Mouse (Mus musculus): Measurements from ENCODE around the gene 4931422A03Rik. TPM values are rescaled to one million over a fixed set of nuclear protein-coding genes. Genes with fewer than 3 reads are reported as not detected.

The 4931422A03Rik gene
- polyA plus RNA-seq, 1 experiment from 2014 or later, result 2.0 TPM

GRCm38 (mm10) chr2:103935691-103936435, 92.3 kb downstream of the 4931422A03Rik start:
- Histone ChIP-seq H3K27ac (replicated peaks in 1 of 2; ENCODE audit: control insufficient read depth in 1 of 2, insufficient read depth in 1 of 2, low read depth in 2 of 2, low read length in 2 of 2) (no peak overlapping the region), H3K4me3 (ENCODE audit: control insufficient read depth in 1 of 2, insufficient read depth in 1 of 2, low read depth in 1 of 2, low read length in 2 of 2) (no peak overlapping the region), H3K36me3 (ENCODE audit: control insufficient read depth, insufficient read depth, low read length) (no peaks in the 10 kb centered on the region), H3K4me2 (ENCODE audit: low read length) (0 out of 2 replicates have a peak overlapping the region, but pooled peaks have one; percentile 1), H3K27me3 (ENCODE audit: control insufficient read depth, insufficient read depth, low read length) (no peaks in the 10 kb centered on the region), H3K9me3 (ENCODE audit: control insufficient read depth, low read length) (no peaks in the 10 kb centered on the region), H3K9ac (ENCODE audit: low read length) (no peak overlapping the region), H3K4me1 (ENCODE audit: control insufficient read depth in 2 of 2, insufficient read depth in 2 of 2, low read length in 2 of 2) (peaks cover 2 to 5% of the 10 kb centered on the region in 2 experiments; a peak in 2 of 4 replicates)
- WGBS, result 48% methylated on average over 10 of the region's 10 CpGs
- no peak for ATAC-seq (ENCODE audit: insufficient number of reproducible peaks, insufficient read depth, low FRiP score, low read depth)

DNA sequence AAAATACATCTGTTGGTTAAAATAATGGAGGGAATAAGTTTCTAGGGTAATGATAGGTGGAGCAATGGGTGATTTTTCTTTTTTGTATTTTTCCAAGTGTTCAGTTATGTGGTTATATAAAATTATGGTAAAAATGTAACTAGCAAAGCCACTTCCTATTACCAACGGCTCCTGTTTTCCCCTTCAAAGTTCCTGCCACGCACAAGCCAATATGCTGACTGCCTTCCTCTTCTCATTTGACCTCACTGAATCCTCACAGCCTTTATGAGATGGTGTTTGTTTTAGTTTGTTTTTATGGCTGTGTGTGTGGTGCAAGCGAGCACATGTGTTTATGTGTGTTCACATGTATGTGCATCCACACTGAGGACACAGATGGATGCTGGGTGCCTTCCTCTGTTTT, 93.5 kb downstream of the 4931422A03Rik start:
- no peaks in the 10 kb centered on the region for H3K9me3 ChIP-seq (ENCODE audit: control insufficient read depth, low read length)
- no peak overlapping the region for H3K27ac ChIP-seq (replicated peaks in 1 of 2; ENCODE audit: control insufficient read depth in 1 of 2, insufficient read depth in 1 of 2, low read depth in 2 of 2, low read length in 2 of 2)
- no peak for ATAC-seq (ENCODE audit: insufficient number of reproducible peaks, insufficient read depth, low FRiP score, low read depth)
- H3K4me3 ChIP-seq (ENCODE audit: control insufficient read depth in 1 of 2, insufficient read depth in 1 of 2, low read depth in 1 of 2, low read length in 2 of 2), result no peak overlapping the region
- 73% methylated on average over 3 of the region's 3 CpGs for WGBS
- no peaks in the 10 kb centered on the region for H3K27me3 ChIP-seq (ENCODE audit: control insufficient read depth, insufficient read depth, low read length)
- peaks cover 2 to 5% of the 10 kb centered on the region in 2 experiments; a peak in 2 of 4 replicates for H3K4me1 ChIP-seq (ENCODE audit: control insufficient read depth in 2 of 2, insufficient read depth in 2 of 2, low read length in 2 of 2)
- H3K36me3 ChIP-seq (ENCODE audit: control insufficient read depth, insufficient read depth, low read length), result no peaks in the 10 kb centered on the region
- no peak overlapping the region for H3K4me2 ChIP-seq (ENCODE audit: low read length)
- no peak overlapping the region for H3K9ac ChIP-seq (ENCODE audit: low read length)

DNA sequence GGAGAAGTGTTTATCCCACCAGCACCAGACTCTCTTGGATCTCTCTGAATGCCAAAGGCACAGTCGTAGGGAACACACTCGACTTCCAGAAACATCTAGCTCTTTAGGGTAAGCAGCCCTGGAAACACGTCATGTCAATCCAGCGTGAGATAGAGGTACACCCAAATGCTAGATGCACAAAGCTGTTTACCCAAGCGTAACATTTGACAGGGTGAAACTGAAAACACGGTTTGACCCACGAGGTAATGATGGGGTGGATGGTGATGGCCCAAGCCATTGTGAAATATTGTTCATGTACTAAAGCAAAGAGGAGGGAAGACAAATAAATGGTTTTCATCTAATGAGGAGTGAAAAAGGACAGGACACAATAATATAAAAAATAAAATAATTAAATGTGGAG, 93.9 kb downstream of the 4931422A03Rik start:
- Histone ChIP-seq H3K4me1 (ENCODE audit: control insufficient read depth in 2 of 2, insufficient read depth in 2 of 2, low read length in 2 of 2) (peaks cover 2 to 5% of the 10 kb centered on the region in 2 experiments; a peak in 2 of 4 replicates), H3K9me3 (ENCODE audit: control insufficient read depth, low read length) (no peaks in the 10 kb centered on the region), H3K4me2 (ENCODE audit: low read length) (no peak overlapping the region), H3K4me3 (ENCODE audit: control insufficient read depth in 1 of 2, insufficient read depth in 1 of 2, low read depth in 1 of 2, low read length in 2 of 2) (no peak overlapping the region), H3K9ac (ENCODE audit: low read length) (no peak overlapping the region), H3K27ac (replicated peaks in 1 of 2; ENCODE audit: control insufficient read depth in 1 of 2, insufficient read depth in 1 of 2, low read depth in 2 of 2, low read length in 2 of 2) (no peak overlapping the region), H3K27me3 (ENCODE audit: control insufficient read depth, insufficient read depth, low read length) (no peaks in the 10 kb centered on the region), H3K36me3 (ENCODE audit: control insufficient read depth, insufficient read depth, low read length) (no peaks in the 10 kb centered on the region)
- 74% methylated on average over 7 of the region's 7 CpGs for WGBS
- no peak for ATAC-seq (ENCODE audit: insufficient number of reproducible peaks, insufficient read depth, low FRiP score, low read depth)

- H3K27ac ChIP-seq (replicated peaks in 1 of 2; ENCODE audit: control insufficient read depth in 1 of 2, insufficient read depth in 1 of 2, low read depth in 2 of 2, low read length in 2 of 2), result no peak overlapping the region
- no peak overlapping the region for H3K4me2 ChIP-seq (ENCODE audit: low read length)
- H3K4me3 ChIP-seq (ENCODE audit: control insufficient read depth in 1 of 2, insufficient read depth in 1 of 2, low read depth in 1 of 2, low read length in 2 of 2), result no peak overlapping the region
- H3K4me1 ChIP-seq (ENCODE audit: control insufficient read depth in 2 of 2, insufficient read depth in 2 of 2, low read length in 2 of 2), result peaks cover 2 to 5% of the 10 kb centered on the region in 2 experiments; a peak in 2 of 4 replicates
- no peak overlapping the region for H3K9ac ChIP-seq (ENCODE audit: low read length)
- H3K27me3 ChIP-seq (ENCODE audit: control insufficient read depth, insufficient read depth, low read length), result no peaks in the 10 kb centered on the region
- no peaks in the 10 kb centered on the region for H3K36me3 ChIP-seq (ENCODE audit: control insufficient read depth, insufficient read depth, low read length)
- ATAC-seq (ENCODE audit: insufficient number of reproducible peaks, insufficient read depth, low FRiP score, low read depth), result no peak
- H3K9me3 ChIP-seq (ENCODE audit: control insufficient read depth, low read length), result no peaks in the 10 kb centered on the region
- WGBS, result 76% methylated on average over 9 of the region's 9 CpGs
Observed at GRCm38 (mm10) chr2:103932480-103932879, 95.7 kb downstream of the 4931422A03Rik start.

DNA sequence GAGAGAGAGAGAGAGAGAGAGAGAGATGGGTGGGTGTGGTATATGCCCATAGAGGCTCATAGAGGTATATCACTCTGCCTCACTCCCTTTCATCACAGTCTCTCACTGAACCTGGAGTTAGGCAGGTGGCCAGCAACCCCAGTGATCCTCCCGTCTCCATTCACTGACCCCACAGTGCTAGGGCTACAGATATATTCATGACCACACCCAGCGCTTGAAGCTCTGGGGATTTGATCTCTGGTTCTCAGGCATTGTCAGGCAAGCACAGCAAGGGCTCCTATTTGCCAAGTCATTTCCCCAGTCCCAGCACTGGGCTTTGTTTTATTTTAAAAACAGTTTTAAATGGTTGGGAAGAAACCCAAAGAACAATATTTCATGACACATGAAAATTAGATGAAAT, 96.1 kb downstream of the 4931422A03Rik start:
- H3K27me3 ChIP-seq (ENCODE audit: control insufficient read depth, insufficient read depth, low read length), result no peaks in the 10 kb centered on the region
- no peak overlapping the region for H3K4me3 ChIP-seq (ENCODE audit: control insufficient read depth in 1 of 2, insufficient read depth in 1 of 2, low read depth in 1 of 2, low read length in 2 of 2)
- H3K9ac ChIP-seq (ENCODE audit: low read length), result no peak overlapping the region
- no peak overlapping the region for H3K4me2 ChIP-seq (ENCODE audit: low read length)
- peaks cover 2 to 5% of the 10 kb centered on the region in 2 experiments; a peak in 2 of 4 replicates for H3K4me1 ChIP-seq (ENCODE audit: control insufficient read depth in 2 of 2, insufficient read depth in 2 of 2, low read length in 2 of 2)
- WGBS, result 59% methylated on average over 2 of the region's 2 CpGs
- H3K36me3 ChIP-seq (ENCODE audit: control insufficient read depth, insufficient read depth, low read length), result no peaks in the 10 kb centered on the region
- no peaks in the 10 kb centered on the region for H3K9me3 ChIP-seq (ENCODE audit: control insufficient read depth, low read length)
- ATAC-seq (ENCODE audit: insufficient number of reproducible peaks, insufficient read depth, low FRiP score, low read depth), result no peak
- H3K27ac ChIP-seq (replicated peaks in 1 of 2; ENCODE audit: control insufficient read depth in 1 of 2, insufficient read depth in 1 of 2, low read depth in 2 of 2, low read length in 2 of 2), result no peak overlapping the region

DNA sequence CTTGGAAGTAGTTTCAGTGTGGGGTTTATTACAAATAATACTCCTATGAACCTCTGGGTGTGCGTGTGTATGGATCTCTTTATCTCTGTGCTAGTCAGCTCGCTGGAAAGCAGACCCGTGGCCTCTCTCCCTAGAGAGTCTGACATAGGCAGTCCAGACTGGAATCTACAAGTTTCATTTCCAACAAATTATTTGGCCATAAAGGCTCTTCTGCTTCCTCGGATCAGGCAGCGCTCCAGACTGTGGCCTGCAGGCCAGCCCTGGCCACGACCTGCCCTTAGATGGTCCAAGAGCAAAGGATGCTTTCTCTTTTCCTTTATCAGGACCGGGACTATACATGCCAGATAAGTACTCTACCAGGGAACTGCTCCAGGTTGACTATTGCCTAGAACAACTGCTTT, 96.7 kb downstream of the 4931422A03Rik start:
- H3K9ac ChIP-seq (ENCODE audit: low read length), result no peak overlapping the region
- H3K4me2 ChIP-seq (ENCODE audit: low read length), result no peak overlapping the region
- H3K9me3 ChIP-seq (ENCODE audit: control insufficient read depth, low read length), result no peaks in the 10 kb centered on the region
- WGBS, result 44% methylated on average over 7 of the region's 7 CpGs
- no peak overlapping the region for H3K27ac ChIP-seq (replicated peaks in 1 of 2; ENCODE audit: control insufficient read depth in 1 of 2, insufficient read depth in 1 of 2, low read depth in 2 of 2, low read length in 2 of 2)
- no peak overlapping the region for H3K4me3 ChIP-seq (ENCODE audit: control insufficient read depth in 1 of 2, insufficient read depth in 1 of 2, low read depth in 1 of 2, low read length in 2 of 2)
- no peak for ATAC-seq (ENCODE audit: insufficient number of reproducible peaks, insufficient read depth, low FRiP score, low read depth)
- H3K4me1 ChIP-seq (ENCODE audit: control insufficient read depth in 2 of 2, insufficient read depth in 2 of 2, low read length in 2 of 2), result peaks cover 0 to 3% of the 10 kb centered on the region in 2 experiments; a peak in 1 of 4 replicates
- no peaks in the 10 kb centered on the region for H3K27me3 ChIP-seq (ENCODE audit: control insufficient read depth, insufficient read depth, low read length)
- H3K36me3 ChIP-seq (ENCODE audit: control insufficient read depth, insufficient read depth, low read length), result no peaks in the 10 kb centered on the region

GRCm38 (mm10) chr2:103930306-103931019, 97.7 kb downstream of the 4931422A03Rik start:
- Histone ChIP-seq H3K27me3 (ENCODE audit: control insufficient read depth, insufficient read depth, low read length) (no peaks in the 10 kb centered on the region), H3K4me1 (ENCODE audit: control insufficient read depth in 2 of 2, insufficient read depth in 2 of 2, low read length in 2 of 2) (no peaks in the 10 kb centered on the region), H3K4me3 (ENCODE audit: control insufficient read depth in 1 of 2, insufficient read depth in 1 of 2, low read depth in 1 of 2, low read length in 2 of 2) (no peak overlapping the region), H3K9ac (ENCODE audit: low read length) (no peak overlapping the region), H3K36me3 (ENCODE audit: control insufficient read depth, insufficient read depth, low read length) (no peaks in the 10 kb centered on the region), H3K4me2 (ENCODE audit: low read length) (no peak overlapping the region), H3K27ac (replicated peaks in 1 of 2; ENCODE audit: control insufficient read depth in 1 of 2, insufficient read depth in 1 of 2, low read depth in 2 of 2, low read length in 2 of 2) (no peak overlapping the region), H3K9me3 (ENCODE audit: control insufficient read depth, low read length) (no peaks in the 10 kb centered on the region)
- WGBS, result 63% methylated on average over 13 of the region's 13 CpGs
- no peak for ATAC-seq (ENCODE audit: insufficient number of reproducible peaks, insufficient read depth, low FRiP score, low read depth)
